In the genomic region with DNA sequence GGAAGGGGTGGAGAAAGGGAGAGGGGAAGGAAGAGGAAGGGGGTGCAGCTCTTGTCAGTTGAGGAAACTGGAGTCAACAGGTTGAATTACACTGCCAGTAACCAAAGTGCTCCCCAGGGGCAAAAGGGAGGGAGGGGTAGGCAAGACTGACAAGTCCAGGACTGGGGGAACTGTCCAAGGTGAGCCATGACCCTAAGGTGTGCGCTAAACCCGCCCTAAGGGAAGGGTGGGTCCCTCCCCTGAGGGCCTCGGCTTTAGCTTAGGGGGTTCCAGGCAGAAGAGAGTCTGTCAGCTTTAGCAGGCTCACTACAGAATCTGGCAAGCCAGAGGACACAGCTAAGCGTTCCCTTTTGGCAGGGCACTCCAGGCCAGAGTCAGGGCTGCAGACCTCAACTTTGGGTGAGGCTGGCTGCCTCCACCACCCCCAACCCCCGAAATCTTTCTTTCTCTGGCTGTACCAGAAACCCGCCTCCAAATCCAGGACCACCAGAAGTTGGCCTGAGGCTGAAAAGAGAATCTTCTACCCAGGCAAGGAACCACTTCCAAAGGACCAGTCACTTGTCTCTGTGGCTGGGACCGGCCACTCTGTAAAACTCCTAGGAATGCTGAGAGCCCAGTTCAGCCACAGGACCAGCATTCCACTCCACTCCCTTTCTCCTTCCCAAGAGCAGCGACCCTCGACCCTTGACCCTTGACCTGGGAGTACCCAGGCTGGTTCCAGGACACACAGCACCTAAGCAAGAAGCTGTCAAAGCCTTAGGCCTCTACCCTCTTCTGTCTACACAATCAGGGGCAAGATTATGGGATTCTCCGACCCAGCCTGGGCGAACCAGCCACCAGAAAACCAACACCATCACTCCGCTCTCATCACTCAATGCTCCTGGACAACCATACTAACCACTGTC, we compare ENCODE assay signal across 11 mouse cellular contexts. TPM values are rescaled to one million over a fixed set of nuclear protein-coding genes. Genes with fewer than 3 reads are reported as not detected.
A peak's percentile ranks its signal among the peaks of the same experiment; 100 is the strongest.
DNase-seq lines count a peak whose midpoint lies in the region; ATAC-seq lines count a peak whose summit lies in the region.
"Had no signal": no experiment of that assay in that cellular context is flagged by ENCODE, and none has a peak within 500 bp of the region (broad histone marks: within the 10 kb centered on the region; RNA-seq: fewer than 3 reads in every experiment).

No protein-coding gene starts in this region.

- no peaks in the 10 kb centered on the region for H3K36me3 ChIP-seq in lung, embryonic 15.5 days
- H3K36me3 ChIP-seq: forebrain, embryonic 15.5 days had no signal

- WGBS in lung, embryonic 15.5 days: 29% methylated on average over 12 of the region's 12 CpGs

- no peak for ATAC-seq in cerebellum, adult (ENCODE audit: insufficient number of reproducible peaks, low FRiP score, low TSS enrichment)
- ATAC-seq in lung, embryonic 15.5 days (ENCODE audit: borderline replicate concordance, extremely low read depth, low FRiP score, low TSS enrichment): no peak
- ATAC-seq: forebrain, embryonic 15.5 days had no signal

- H3K27ac ChIP-seq in lung, embryonic 15.5 days: no peak overlapping the region
- H3K27ac ChIP-seq: forebrain, embryonic 15.5 days had no signal

- peak overlapping the region; percentile 53 for H3K4me2 ChIP-seq in lung, embryonic 15.5 days

- H3K4me3 ChIP-seq in lung, embryonic 15.5 days: peak overlapping the region; percentile 47

- no peaks in the 10 kb centered on the region for H3K4me1 ChIP-seq in lung, embryonic 15.5 days

- peak; percentile 28 for DNase-seq in cerebellum, adult 11 months
- DNase-seq in ES-CJ7 (ENCODE audit: low read depth, low spot score): peak; percentile 37
- peak; percentile 74 to 76 for DNase-seq in kidney, adult 8-10 months
- no peak for DNase-seq in layer of hippocampus, adult 9-11 months
- no peak for DNase-seq in c-Kit-positive CD71-positive TER-119-positive erythroid progenitor cells, embryonic 14.5 days (ENCODE audit: low spot score)
- DNase-seq in spleen, postnatal 10 days (ENCODE audit: low spot score in 2 of 2): no peak
- DNase-seq: adrenal gland, postnatal 25 days had no signal

- H3K9me3 ChIP-seq in lung, embryonic 15.5 days: no peaks in the 10 kb centered on the region
- H3K9me3 ChIP-seq: forebrain, embryonic 15.5 days had no signal

- no peak overlapping the region for H3K9ac ChIP-seq in lung, embryonic 15.5 days
- H3K9ac ChIP-seq: forebrain, embryonic 15.5 days had no signal

- peaks cover 59% of the 10 kb centered on the region for H3K27me3 ChIP-seq in lung, embryonic 15.5 days

RNA-seq across cellular contexts. Expression of gene Prkcz, which starts 1.3 kb away (rescaled TPM):
- 15.8 and 16.8 TPM in 2 replicates for polyA plus RNA-seq in lung, embryonic 15.5 days (2015; fragmentation: Nextera tagmentation; extraction: Ambion mirVana)

RNA-seq across cellular contexts. Expression of gene Gabrd, which starts 38.1 kb away (rescaled TPM):
- polyA plus RNA-seq in lung, embryonic 15.5 days (2015; fragmentation: Nextera tagmentation; extraction: Ambion mirVana): 0.07 TPM in 1 of 2 replicates, not detected in the other
- polyA plus RNA-seq: liver, embryonic 16.5 days had no signal

RNA-seq across cellular contexts. Expression of gene Cfap74, which starts 49.2 kb away (rescaled TPM):
- 1.8 and 2.1 TPM in 2 replicates for polyA plus RNA-seq in lung, embryonic 15.5 days (2015; fragmentation: Nextera tagmentation; extraction: Ambion mirVana)

Comparison
In these comparisons a context has a peak if more than half of its experiments do, and no peak if none do; other contexts are left out.
1. DNase-seq: peak in cerebellum, adult 11 months (single experiment), ES-CJ7 (single experiment) and kidney, adult 8-10 months (2 of 2); none in layer of hippocampus, adult 9-11 months (single experiment), c-Kit-positive CD71-positive TER-119-positive erythroid progenitor cells, embryonic 14.5 days (single experiment) and spleen, postnatal 10 days (0 of 2).